Mouse (Mus musculus) olfactory bulb, adult 2 months (tissue): ENCODE results near the gene Lyzl6. TPM values are rescaled to one million over a fixed set of nuclear protein-coding genes. Genes with fewer than 3 reads are reported as not detected.

Source experiments
- H3K27ac ChIP-seq: fragments of 200-500 bp; 2 replicates; pipeline ENCODE4 v1.5.1; 2012; ENCODE audit warnings: low read depth, low read length; ENCODE audit not compliant: insufficient read depth
- H3K4me1 ChIP-seq: fragments of 200-500 bp; 2 replicates; pipeline ENCODE4 v1.6.1; 2012; ENCODE audit warnings: low read length; ENCODE audit not compliant: control insufficient read depth, insufficient read depth
- H3K4me3 ChIP-seq: fragments of 200-500 bp; 2 replicates; pipeline ENCODE4 v1.5.1; 2012; ENCODE audit warnings: mild to moderate bottlenecking, low read depth, low read length, moderate library complexity; ENCODE audit not compliant: insufficient read depth
- CTCF ChIP-seq: fragments of 200-500 bp; IDR thresholded peaks from 2 replicates; pipeline ENCODE4 v1.5.1; 2012; ENCODE audit warnings: low read depth, mild to moderate bottlenecking, low read length, moderate library complexity; ENCODE audit not compliant: insufficient read depth
- POLR2A ChIP-seq: fragments of 200-500 bp; IDR thresholded peaks from 2 replicates; pipeline ENCODE4 v1.6.1; 2012; ENCODE audit warnings: mild to moderate bottlenecking, low read depth, low read length, moderate library complexity; ENCODE audit not compliant: insufficient read depth
- WGBS: fragments of 180-500 bp; shearing (Covaris S2); methylation state at CpG from one replicate; pipeline ENCODE4 v1.1.7; 2018; 5-methylcytosine and 5-hydroxymethylcytosine counted together
- polyA plus RNA-seq: library from polyadenylated mRNA; stranded (reverse); fragments of >200 nt; gene quantifications from 2 replicates; pipeline ENCODE4 v1.2.4, GENCODE M21; 2012; ENCODE audit warnings: low replicate concordance; ENCODE audit not compliant: missing spikeins, insufficient read depth, insufficient read length

Gene Lyzl6
- polyA plus RNA-seq, 1 experiment: not detected

- H3K4me3 ChIP-seq: no peak overlapping the region
- H3K27ac ChIP-seq: no peak overlapping the region
- no peak for TF ChIP-seq POLR2A
- no peak for TF ChIP-seq CTCF
- 83% methylated on average over 23 of the region's 23 CpGs for WGBS
- H3K4me1 ChIP-seq: no peaks in the 10 kb centered on the region
Observed at GRCm38 (mm10) chr11:103627453-103627852, 11.2 kb downstream of the Lyzl6 start.

DNA sequence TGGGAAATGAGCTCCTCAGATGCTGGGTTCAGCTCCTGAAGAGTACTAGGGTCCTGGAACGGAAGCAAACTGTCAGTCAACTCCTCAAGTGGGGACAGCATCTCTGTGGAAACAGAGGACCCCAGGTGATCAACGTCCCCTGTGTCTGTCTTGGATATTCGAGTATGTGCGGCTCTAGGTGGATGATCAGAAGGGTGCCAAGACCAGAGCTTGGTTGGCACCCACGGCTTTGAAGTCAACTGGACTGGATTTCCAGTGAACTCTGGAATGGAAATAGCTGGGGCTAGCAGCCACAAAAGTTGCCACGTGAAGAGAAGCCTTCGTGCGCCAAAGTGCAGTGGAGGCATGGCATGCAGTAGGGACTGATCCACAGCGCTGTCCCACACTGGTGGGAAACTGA is 17.6 kb downstream of the Lyzl6 start, which contains the start of gene Gm884:
Gene Gm884 (minus strand): TSS at position 101 of the 400 bp plus-strand sequence.
- H3K4me3 ChIP-seq: no peak within 1 kb of the TSS
- 84% methylated on average over 9 of the region's 9 CpGs for WGBS
- no peak for TF ChIP-seq POLR2A
- TF ChIP-seq CTCF: no peak
- no peaks in the 10 kb centered on the region for H3K4me1 ChIP-seq
- no peak within 1 kb of the TSS for H3K27ac ChIP-seq

- no peaks in the 10 kb centered on the region for H3K4me1 ChIP-seq
- no peak for TF ChIP-seq CTCF
- no peak for TF ChIP-seq POLR2A
- 93% methylated on average over 2 of the region's 2 CpGs for WGBS
Observed at GRCm38 (mm10) chr11:103610772-103611171, 27.9 kb downstream of the Lyzl6 start.

DNA sequence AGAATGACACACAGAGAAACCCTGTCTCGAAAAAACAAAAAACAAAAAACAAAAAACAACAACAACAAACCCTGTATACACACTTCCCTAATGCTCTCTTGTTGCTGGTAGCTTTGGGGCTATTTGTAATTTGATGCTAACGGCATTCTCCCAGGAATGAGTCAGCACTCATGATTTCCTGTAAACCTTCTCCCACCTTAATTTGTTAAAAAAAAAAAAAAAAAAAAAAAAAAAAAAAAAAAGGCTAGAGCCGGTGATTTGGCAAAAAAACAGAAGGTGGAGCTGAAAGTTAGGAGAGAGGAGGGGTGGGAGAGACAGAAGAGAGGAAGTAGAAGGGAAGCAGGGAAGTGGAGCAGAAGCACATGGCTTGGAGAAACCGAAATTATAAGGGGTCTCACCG is 32.1 kb downstream of the Lyzl6 start:
- H3K27ac ChIP-seq: no peak overlapping the region
- H3K4me3 ChIP-seq: no peak overlapping the region
- 54% methylated on average over 5 of the region's 5 CpGs for WGBS
- no peak for TF ChIP-seq CTCF
- TF ChIP-seq POLR2A: no peak
- no peaks in the 10 kb centered on the region for H3K4me1 ChIP-seq

More at GRCm38 (mm10) chr11:103610772-103611171, 27.9 kb downstream of the Lyzl6 start:
- H3K4me3 ChIP-seq: no peak overlapping the region
- no peak overlapping the region for H3K27ac ChIP-seq

Other genes starting within 250 kb of the Lyzl6 start
- gene Plekhm1, start 226.2 kb downstream of the Lyzl6 start, polyA plus RNA-seq: not detected in 2 replicates
- not detected in 2 replicates for gene Lrrc37a, start 134.3 kb downstream of the Lyzl6 start, polyA plus RNA-seq
- not detected in 2 replicates for gene Gm884, start 17.8 kb downstream of the Lyzl6 start, polyA plus RNA-seq
- not detected in 2 replicates for gene Rprml, start 10.7 kb upstream of the Lyzl6 start, polyA plus RNA-seq
- not detected in 2 replicates for gene Gosr2, start 59.0 kb upstream of the Lyzl6 start, polyA plus RNA-seq
- gene Wnt9b, start 110.9 kb upstream of the Lyzl6 start, polyA plus RNA-seq: not detected in 2 replicates
- gene Wnt3, start 135.3 kb upstream of the Lyzl6 start, polyA plus RNA-seq: not detected in 2 replicates